Mouse (Mus musculus): ENCODE data around the gene Bcl7c. TPM values are rescaled to one million over a fixed set of nuclear protein-coding genes. Genes with fewer than 3 reads are reported as not detected.
"Not testable (repeated sequence)": the region's sequence is repeated elsewhere in the genome, so short reads cannot be mapped to it uniquely, and the experiment has no call there.

The Bcl7c gene
- polyA plus RNA-seq, 1 experiment from 2014 or later = 65.1 TPM

- Histone ChIP-seq H3K4me1 (ENCODE audit: insufficient read depth) (peaks cover 15% of the 10 kb centered on the region; the same call in 1 of the 2 replicates), H3K9me3 (ENCODE audit: low read depth, low read length) (no peaks in the 10 kb centered on the region), H3K27ac (ENCODE audit: low read depth) (no peak overlapping the region), H3K4me3 (ENCODE audit: low read depth, low read length) (no peak overlapping the region), H3K27me3 (ENCODE audit: insufficient read depth, low read length) (no peaks in the 10 kb centered on the region), H3K4me2 (no peak overlapping the region), H3K9ac (no peak overlapping the region), H3K36me3 (ENCODE audit: insufficient read depth) (peaks cover 50% of the 10 kb centered on the region)
- whole genome bisulfite sequencing = 73% methylated on average over 4 of the region's 4 CpGs
- no peak for TF ChIP-seq CTCF (IDR thresholded peaks at IDR 0.05; ENCODE audit: low read depth)
- DNase-seq = no peak
- ATAC-seq (ENCODE audit: insufficient read depth) = no peak
Observed at GRCm38 (mm10) chr7:127705706-127706105, 3.0 kb downstream of the Bcl7c start.

GRCm38 (mm10) chr7:127704598-127704997 lies 4.1 kb downstream of the Bcl7c start:
- peaks cover 15% of the 10 kb centered on the region; the same call in 1 of the 2 replicates for H3K4me1 ChIP-seq (ENCODE audit: insufficient read depth)
- no peaks in the 10 kb centered on the region for H3K27me3 ChIP-seq (ENCODE audit: insufficient read depth, low read length)
- ATAC-seq (ENCODE audit: insufficient read depth) (no peak), DNase-seq (no peak)
- no peak overlapping the region for H3K27ac ChIP-seq (ENCODE audit: low read depth)
- H3K36me3 ChIP-seq (ENCODE audit: insufficient read depth) = peaks cover 55% of the 10 kb centered on the region
- no peak overlapping the region for H3K4me2 ChIP-seq
- H3K4me3 ChIP-seq (ENCODE audit: low read depth, low read length) = no peak overlapping the region
- H3K9ac ChIP-seq = no peak overlapping the region
- no peaks in the 10 kb centered on the region for H3K9me3 ChIP-seq (ENCODE audit: low read depth, low read length)
- WGBS = 69% methylated on average over 6 of the region's 6 CpGs
- TF ChIP-seq CTCF (IDR thresholded peaks at IDR 0.05; ENCODE audit: low read depth) = no peak

- peaks cover 60% of the 10 kb centered on the region for H3K36me3 ChIP-seq (ENCODE audit: insufficient read depth)
- H3K4me2 ChIP-seq = no peak overlapping the region
- TF ChIP-seq CTCF (IDR thresholded peaks at IDR 0.05; ENCODE audit: low read depth) = no peak
- no peak for ATAC-seq (ENCODE audit: insufficient read depth)
- H3K27me3 ChIP-seq (ENCODE audit: insufficient read depth, low read length) = no peaks in the 10 kb centered on the region
- 87% methylated on average over 8 of the region's 8 CpGs for WGBS
- DNase-seq = no peak
- no peak overlapping the region for H3K9ac ChIP-seq
- H3K4me1 ChIP-seq (ENCODE audit: insufficient read depth) = peaks cover 11% of the 10 kb centered on the region; the same call in 1 of the 2 replicates
- H3K27ac ChIP-seq (ENCODE audit: low read depth) = no peak overlapping the region
- H3K4me3 ChIP-seq (ENCODE audit: low read depth, low read length) = no peak overlapping the region
- no peaks in the 10 kb centered on the region for H3K9me3 ChIP-seq (ENCODE audit: low read depth, low read length)
Observed at GRCm38 (mm10) chr7:127703561-127704178, 5.1 kb downstream of the Bcl7c start.

- no peak overlapping the region for H3K9ac ChIP-seq
- H3K4me3 ChIP-seq (ENCODE audit: low read depth, low read length) = no peak overlapping the region
- DNase-seq (no peak), ATAC-seq (ENCODE audit: insufficient read depth) (no peak)
- WGBS = 71% methylated on average over 3 of the region's 3 CpGs
- H3K36me3 ChIP-seq (ENCODE audit: insufficient read depth) = peaks cover 47% of the 10 kb centered on the region
- H3K9me3 ChIP-seq (ENCODE audit: low read depth, low read length) = no peaks in the 10 kb centered on the region
- no peak overlapping the region for H3K27ac ChIP-seq (ENCODE audit: low read depth)
- no peaks in the 10 kb centered on the region for H3K27me3 ChIP-seq (ENCODE audit: insufficient read depth, low read length)
- no peak overlapping the region for H3K4me2 ChIP-seq
- no peak for TF ChIP-seq CTCF (IDR thresholded peaks at IDR 0.05; ENCODE audit: low read depth)
- no peaks in the 10 kb centered on the region for H3K4me1 ChIP-seq (ENCODE audit: insufficient read depth)
Observed at GRCm38 (mm10) chr7:127700712-127701331, 7.9 kb downstream of the Bcl7c start.

- Histone ChIP-seq H3K4me1 (ENCODE audit: insufficient read depth) (no peaks in the 10 kb centered on the region), H3K36me3 (ENCODE audit: insufficient read depth) (peaks cover 31% of the 10 kb centered on the region), H3K4me2 (no peak overlapping the region), H3K9me3 (ENCODE audit: low read depth, low read length) (no peaks in the 10 kb centered on the region), H3K27me3 (ENCODE audit: insufficient read depth, low read length) (no peaks in the 10 kb centered on the region), H3K9ac (no peak overlapping the region), H3K4me3 (ENCODE audit: low read depth, low read length) (no peak overlapping the region), H3K27ac (ENCODE audit: low read depth) (no peak overlapping the region)
- no peak for DNase-seq
- ATAC-seq (ENCODE audit: insufficient read depth) = no peak
- 70% methylated on average over 6 of the region's 6 CpGs for WGBS
- TF ChIP-seq CTCF (IDR thresholded peaks at IDR 0.05; ENCODE audit: low read depth) = no peak
Observed at GRCm38 (mm10) chr7:127698986-127699385, 9.7 kb downstream of the Bcl7c start.

GRCm38 (mm10) chr7:127693730-127694129 lies 15.0 kb downstream of the Bcl7c start:
- 84% methylated on average over 7 of the region's 7 CpGs for WGBS
- DNase-seq; ATAC-seq (ENCODE audit: insufficient read depth); H3K9ac ChIP-seq; H3K36me3 ChIP-seq (ENCODE audit: insufficient read depth); H3K4me2 ChIP-seq; H3K4me3 ChIP-seq (ENCODE audit: low read depth, low read length); H3K4me1 ChIP-seq (ENCODE audit: insufficient read depth); H3K27ac ChIP-seq (ENCODE audit: low read depth); H3K27me3 ChIP-seq (ENCODE audit: insufficient read depth, low read length); H3K9me3 ChIP-seq (ENCODE audit: low read depth, low read length): not testable (repeated sequence)

GRCm38 (mm10) chr7:127693290-127693689 lies 15.4 kb downstream of the Bcl7c start:
- WGBS = 90% methylated on average over 8 of the region's 8 CpGs
- no peak for ATAC-seq (ENCODE audit: insufficient read depth)

More at GRCm38 (mm10) chr7:127693290-127693689, 15.4 kb downstream of the Bcl7c start:
- H3K4me3 ChIP-seq (ENCODE audit: low read depth, low read length) = no peak overlapping the region
- H3K9ac ChIP-seq = no peak overlapping the region
- no peaks in the 10 kb centered on the region for H3K36me3 ChIP-seq (ENCODE audit: insufficient read depth)
- no peaks in the 10 kb centered on the region for H3K4me1 ChIP-seq (ENCODE audit: insufficient read depth)
- no peaks in the 10 kb centered on the region for H3K27me3 ChIP-seq (ENCODE audit: insufficient read depth, low read length)
- no peak overlapping the region for H3K27ac ChIP-seq (ENCODE audit: low read depth)
- TF ChIP-seq CTCF (IDR thresholded peaks at IDR 0.05; ENCODE audit: low read depth) = no peak
- DNase-seq = no peak
- H3K9me3 ChIP-seq (ENCODE audit: low read depth, low read length) = no peaks in the 10 kb centered on the region
- H3K4me2 ChIP-seq = no peak overlapping the region
